Mouse (Mus musculus): Measurements from ENCODE around the gene Igtp.

DNA sequence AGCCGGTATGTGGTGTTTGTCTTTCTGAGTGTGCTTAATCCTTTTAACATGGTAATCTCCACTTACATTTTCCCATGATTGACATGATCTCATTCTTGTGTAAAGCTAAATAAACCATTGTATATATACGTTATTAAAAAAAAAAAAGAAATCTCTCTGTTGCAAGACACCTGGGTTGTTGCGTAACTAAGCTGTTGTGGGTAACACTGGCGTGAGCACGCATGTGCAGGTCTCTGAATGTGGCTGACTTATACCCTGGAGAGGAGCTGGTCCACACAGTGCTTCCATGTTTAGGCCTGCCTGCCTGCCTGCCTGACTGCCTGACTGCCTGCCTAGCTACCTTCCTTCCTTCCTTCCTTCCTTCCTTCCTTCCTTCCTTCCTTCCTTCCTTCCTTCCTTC is 51.2 kb downstream of the Igtp start:
- TF ChIP-seq CTCF (IDR thresholded peaks at IDR 0.05) (no peak), EP300 (IDR thresholded peaks at IDR 0.05) (no peak)

Data from lung, postnatal 0 days (tissue).